Mouse (Mus musculus): ENCODE data around the gene Narfl.

Gene Narfl

GRCm38 (mm10) chr17:25831451-25832281, 58.1 kb downstream of the Narfl start:
- DNase-seq: peak; percentile 64

GRCm38 (mm10) chr17:25832436-25833290, 59.1 kb downstream of the Narfl start:
- peak; percentile 99 for DNase-seq

Data from cerebellum, adult 8-10 months (tissue).